21 mouse cellular contexts compared by ENCODE assay signal in genomic region chr10:15218883-15219282, GRCm38 (mm10).
DNase-seq lines count a peak whose midpoint lies in the region; ATAC-seq and TF ChIP-seq lines count a peak whose summit lies in the region.
"Had no signal": no experiment of that assay in that cellular context is flagged by ENCODE, and none has a peak within 500 bp of the region (broad histone marks: within the 10 kb centered on the region; RNA-seq: fewer than 3 reads in every experiment).

No protein-coding gene starts in this region.

- no peak overlapping the region for H3K27ac ChIP-seq in hindbrain, postnatal 0 days
- no peak overlapping the region for H3K27ac ChIP-seq in hindbrain, embryonic 16.5 days (ENCODE audit: low read depth, low read length)
- H3K27ac ChIP-seq in layer of hippocampus, adult 2 months = no peak overlapping the region
- H3K27ac ChIP-seq in midbrain, postnatal 0 days (ENCODE audit: low read depth, low read length) = no peak overlapping the region
- no peak overlapping the region for H3K27ac ChIP-seq in midbrain, embryonic 16.5 days (ENCODE audit: low read length)
- H3K27ac ChIP-seq in stomach, postnatal 0 days (replicated peaks) = no peak overlapping the region
- H3K27ac ChIP-seq: embryonic facial prominence, embryonic 10.5 days; embryonic facial prominence, embryonic 12.5 days had no signal

- intact Hi-C loops in heart, postnatal 25 days (cut with DNase I) = no loop called here

- WGBS in hindbrain, postnatal 0 days = 88% methylated on average over 3 of the region's 3 CpGs
- 87% methylated on average over 3 of the region's 3 CpGs for WGBS in hindbrain, embryonic 16.5 days
- 83% methylated on average over 3 of the region's 3 CpGs for WGBS in midbrain, postnatal 0 days
- 88% methylated on average over 3 of the region's 3 CpGs for WGBS in midbrain, embryonic 16.5 days
- 76% methylated on average over 3 of the region's 3 CpGs for WGBS in stomach, postnatal 0 days

- no peak overlapping the region for H3K9ac ChIP-seq in hindbrain, postnatal 0 days (replicated peaks; ENCODE audit: low read length)
- H3K9ac ChIP-seq in hindbrain, embryonic 16.5 days (ENCODE audit: low read depth, low read length) = no peak overlapping the region
- H3K9ac ChIP-seq in midbrain, postnatal 0 days (replicated peaks; ENCODE audit: low read length, poor library complexity, severe bottlenecking) = no peak overlapping the region
- H3K9ac ChIP-seq in midbrain, embryonic 16.5 days (ENCODE audit: low read depth, low read length) = no peak overlapping the region
- H3K9ac ChIP-seq in stomach, postnatal 0 days (ENCODE audit: low read length) = no peak overlapping the region
- H3K9ac ChIP-seq: embryonic facial prominence, embryonic 12.5 days had no signal

- no peak for DNase-seq in hindbrain, postnatal 0 days (ENCODE audit: low spot score)
- DNase-seq in layer of hippocampus, adult 2 months (ENCODE audit: low spot score in 2 of 2) = no peak
- DNase-seq in layer of hippocampus, postnatal 10 days (ENCODE audit: low spot score in 2 of 2) = no peak
- DNase-seq in midbrain, postnatal 0 days (ENCODE audit: low spot score) = no peak
- DNase-seq in stomach, postnatal 0 days (ENCODE audit: low spot score) = no peak
- DNase-seq in heart, postnatal 25 days (ENCODE audit: low spot score) = no peak
- DNase-seq: adrenal gland, adult 8-10 months; adrenal gland, postnatal 14 days; adrenal gland, postnatal 36 days; cerebellum, adult 11-12 months; cerebellum, adult 2 months; cerebellum, adult 9-10 months; cerebellum, postnatal 10 days; cerebellum, postnatal 25 days had no signal

- no peak for TF ChIP-seq EP300 in stomach, postnatal 0 days (optimal IDR thresholded peaks at IDR 0.05)

- no peak overlapping the region for H3K4me2 ChIP-seq in hindbrain, postnatal 0 days (ENCODE audit: low read depth, low read length)
- H3K4me2 ChIP-seq in hindbrain, embryonic 16.5 days (ENCODE audit: low read length) = no peak overlapping the region
- H3K4me2 ChIP-seq in midbrain, postnatal 0 days (ENCODE audit: low read depth, low read length, poor library complexity, severe bottlenecking) = no peak overlapping the region
- no peak overlapping the region for H3K4me2 ChIP-seq in midbrain, embryonic 16.5 days (ENCODE audit: low read length)
- no peak overlapping the region for H3K4me2 ChIP-seq in stomach, postnatal 0 days (replicated peaks; ENCODE audit: low read depth)
- H3K4me2 ChIP-seq: embryonic facial prominence, embryonic 12.5 days had no signal

- no peaks in the 10 kb centered on the region for H3K4me1 ChIP-seq in hindbrain, postnatal 0 days (ENCODE audit: insufficient read depth, low read length)
- H3K4me1 ChIP-seq in hindbrain, embryonic 16.5 days (ENCODE audit: control insufficient read depth, insufficient read depth, low read depth, low read length) = no peaks in the 10 kb centered on the region
- no peaks in the 10 kb centered on the region for H3K4me1 ChIP-seq in midbrain, postnatal 0 days (ENCODE audit: insufficient read depth, low read length)
- no peaks in the 10 kb centered on the region for H3K4me1 ChIP-seq in midbrain, embryonic 16.5 days (ENCODE audit: control insufficient read depth, insufficient read depth, low read length)
- H3K4me1 ChIP-seq in stomach, postnatal 0 days (replicated peaks; ENCODE audit: control insufficient read depth, insufficient read depth) = no peaks in the 10 kb centered on the region
- H3K4me1 ChIP-seq: embryonic facial prominence, embryonic 10.5 days; embryonic facial prominence, embryonic 12.5 days had no signal

- no peaks in the 10 kb centered on the region for H3K9me3 ChIP-seq in hindbrain, postnatal 0 days (ENCODE audit: low read length)
- no peaks in the 10 kb centered on the region for H3K9me3 ChIP-seq in hindbrain, embryonic 16.5 days (ENCODE audit: control insufficient read depth, low read length)
- H3K9me3 ChIP-seq in midbrain, postnatal 0 days (ENCODE audit: low read length) = no peaks in the 10 kb centered on the region
- H3K9me3 ChIP-seq in midbrain, embryonic 16.5 days (replicated peaks; ENCODE audit: control insufficient read depth, low read length, poor library complexity, severe bottlenecking) = no peaks in the 10 kb centered on the region
- H3K9me3 ChIP-seq in stomach, postnatal 0 days (ENCODE audit: control insufficient read depth, low read length) = no peaks in the 10 kb centered on the region
- H3K9me3 ChIP-seq: embryonic facial prominence, embryonic 10.5 days; embryonic facial prominence, embryonic 12.5 days had no signal

- no peaks in the 10 kb centered on the region for H3K36me3 ChIP-seq in hindbrain, postnatal 0 days (ENCODE audit: insufficient read depth, low read length)
- no peaks in the 10 kb centered on the region for H3K36me3 ChIP-seq in hindbrain, embryonic 16.5 days (ENCODE audit: control insufficient read depth, insufficient read depth, low read length)
- no peaks in the 10 kb centered on the region for H3K36me3 ChIP-seq in midbrain, postnatal 0 days (ENCODE audit: insufficient read depth, low read length)
- no peaks in the 10 kb centered on the region for H3K36me3 ChIP-seq in midbrain, embryonic 16.5 days (ENCODE audit: control insufficient read depth, insufficient read depth, low read length)
- no peaks in the 10 kb centered on the region for H3K36me3 ChIP-seq in stomach, postnatal 0 days (ENCODE audit: control insufficient read depth, insufficient read depth, low read length)
- H3K36me3 ChIP-seq: embryonic facial prominence, embryonic 10.5 days; embryonic facial prominence, embryonic 12.5 days had no signal

- no peak overlapping the region for H3K4me3 ChIP-seq in hindbrain, postnatal 0 days (ENCODE audit: low read length)
- no peak overlapping the region for H3K4me3 ChIP-seq in hindbrain, embryonic 16.5 days (ENCODE audit: low read length)
- no peak overlapping the region for H3K4me3 ChIP-seq in layer of hippocampus, adult 2 months
- H3K4me3 ChIP-seq in midbrain, postnatal 0 days (ENCODE audit: low read depth, low read length) = no peak overlapping the region
- no peak overlapping the region for H3K4me3 ChIP-seq in midbrain, embryonic 16.5 days (ENCODE audit: low read depth, low read length)
- no peak overlapping the region for H3K4me3 ChIP-seq in stomach, postnatal 0 days (ENCODE audit: low read depth, low read length)
- H3K4me3 ChIP-seq: embryonic facial prominence, embryonic 10.5 days; embryonic facial prominence, embryonic 12.5 days had no signal

- no peaks in the 10 kb centered on the region for H3K27me3 ChIP-seq in hindbrain, postnatal 0 days (ENCODE audit: insufficient read depth, low read length)
- H3K27me3 ChIP-seq in hindbrain, embryonic 16.5 days (replicated peaks; ENCODE audit: control insufficient read depth, insufficient read depth, low read length) = no peaks in the 10 kb centered on the region
- no peaks in the 10 kb centered on the region for H3K27me3 ChIP-seq in midbrain, postnatal 0 days (ENCODE audit: insufficient read depth, low read length)
- H3K27me3 ChIP-seq in midbrain, embryonic 16.5 days (ENCODE audit: control insufficient read depth, insufficient read depth, low read depth, low read length) = no peaks in the 10 kb centered on the region
- H3K27me3 ChIP-seq in stomach, postnatal 0 days (ENCODE audit: control insufficient read depth, insufficient read depth, low read length) = no peaks in the 10 kb centered on the region
- H3K27me3 ChIP-seq: embryonic facial prominence, embryonic 12.5 days had no signal

- 0 out of 2 replicates have a peak, but pooled peaks have one; percentile 7 for TF ChIP-seq CTCF in hindbrain, postnatal 0 days (IDR thresholded peaks at IDR 0.05; ENCODE audit: low read depth)
- TF ChIP-seq CTCF in layer of hippocampus, adult 2 months (conservative IDR thresholded peaks at IDR 0.05) = peak; percentile 63
- TF ChIP-seq CTCF in midbrain, postnatal 0 days (IDR thresholded peaks at IDR 0.05) = peak; percentile 58
- TF ChIP-seq CTCF in stomach, postnatal 0 days (IDR thresholded peaks at IDR 0.05; ENCODE audit: low read depth) = peak; percentile 20; the same call in 1 of the 2 replicates

- ATAC-seq in hindbrain, postnatal 0 days = no peak
- no peak for ATAC-seq in hindbrain, embryonic 16.5 days
- no peak for ATAC-seq in midbrain, postnatal 0 days (ENCODE audit: low FRiP score)
- ATAC-seq in midbrain, embryonic 16.5 days = no peak
- ATAC-seq in stomach, postnatal 0 days (ENCODE audit: low FRiP score, low TSS enrichment) = no peak
- ATAC-seq: activated CD4-positive, CD25-positive, alpha-beta regulatory T cell, adult 4 months; forebrain, embryonic 14.5 days; Patski had no signal

Comparison
In these comparisons a context has a peak if more than half of its experiments do, and no peak if none do; other contexts are left out.
1. CTCF ChIP-seq: peak in every context shown above with its lines; median percentile 63 in layer of hippocampus, adult 2 months; 58 in midbrain, postnatal 0 days; 20 in stomach, postnatal 0 days; 7 in hindbrain, postnatal 0 days.